Mouse (Mus musculus): ENCODE data around the gene Dlg5. TPM values are rescaled to one million over a fixed set of nuclear protein-coding genes. Genes with fewer than 3 reads are reported as not detected.

Gene Dlg5
- polyA plus RNA-seq, 1 experiment from 2014 or later, result 10.5 TPM

DNA sequence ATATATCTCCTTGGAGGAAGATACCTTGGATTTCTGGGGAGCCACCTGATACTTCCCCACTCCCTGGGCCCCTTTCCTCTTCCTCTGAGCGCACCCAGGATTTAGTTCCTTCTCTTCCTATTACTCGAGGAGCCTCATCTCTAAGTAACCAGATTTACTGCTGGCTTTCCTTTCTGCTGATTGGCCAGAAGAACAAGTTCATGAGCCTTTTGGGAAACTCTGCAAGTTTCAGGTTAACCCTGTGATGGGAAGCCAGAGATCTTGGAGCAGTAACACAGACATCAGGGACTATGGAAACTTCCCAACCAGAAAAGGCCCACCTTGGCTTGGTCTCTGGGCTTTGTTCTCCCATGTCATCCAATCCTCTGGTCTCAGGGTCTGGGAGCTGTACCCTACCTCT is 10.2 kb upstream of the Dlg5 start:
- peaks cover 13% of the 10 kb centered on the region for H3K4me1 ChIP-seq (replicated peaks)
- H3K4me3 ChIP-seq (replicated peaks), result no peak overlapping the region
- no peak overlapping the region for H3K27ac ChIP-seq
- ATAC-seq, result no peak
- H3K9ac ChIP-seq, result no peak overlapping the region
- no peaks in the 10 kb centered on the region for H3K9me3 ChIP-seq
- H3K36me3 ChIP-seq, result no peaks in the 10 kb centered on the region
- no peaks in the 10 kb centered on the region for H3K27me3 ChIP-seq (replicated peaks)
- H3K4me2 ChIP-seq (replicated peaks), result no peak overlapping the region
- WGBS, result 52% methylated on average over 2 of the region's 2 CpGs

DNA sequence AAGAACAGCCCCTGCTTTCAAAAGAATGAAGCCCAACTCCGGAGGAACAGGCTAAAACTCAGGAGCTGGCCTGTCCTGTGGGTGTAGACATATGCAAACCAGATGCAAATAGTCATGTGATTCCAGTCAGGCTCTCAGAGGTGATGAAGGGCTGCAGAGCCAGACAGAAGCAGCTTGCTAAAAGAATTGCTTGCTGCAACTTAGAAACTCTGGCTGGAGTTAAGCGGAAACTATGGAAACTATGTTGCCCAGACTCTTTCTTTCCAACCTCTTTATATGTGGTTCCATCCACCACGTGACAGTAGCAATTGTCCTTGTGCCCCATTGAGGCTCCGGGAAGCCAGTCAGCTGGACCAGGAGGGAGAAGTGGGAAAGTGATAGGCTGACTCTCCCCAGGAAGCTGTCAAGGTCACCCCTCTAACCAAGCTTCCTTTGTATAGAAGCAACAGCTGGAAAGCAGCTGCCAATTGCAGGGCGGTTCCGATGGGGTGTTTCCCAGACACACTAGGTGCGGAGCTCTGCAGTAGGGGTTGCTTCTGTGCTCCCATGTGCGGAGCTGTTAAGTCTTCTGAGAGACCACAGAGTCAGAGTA is 8.0 kb upstream of the Dlg5 start:
- Histone ChIP-seq H3K27me3 (replicated peaks) (no peaks in the 10 kb centered on the region), H3K4me2 (replicated peaks) (peak overlapping the region; percentile 33), H3K36me3 (no peaks in the 10 kb centered on the region), H3K4me1 (replicated peaks) (peaks cover 13% of the 10 kb centered on the region), H3K27ac (peak overlapping the region; percentile 81), H3K4me3 (replicated peaks) (no peak overlapping the region), H3K9me3 (no peaks in the 10 kb centered on the region), H3K9ac (no peak overlapping the region)
- ATAC-seq, result peak; percentile 93
- 8% methylated on average over 8 of the region's 8 CpGs for WGBS

DNA sequence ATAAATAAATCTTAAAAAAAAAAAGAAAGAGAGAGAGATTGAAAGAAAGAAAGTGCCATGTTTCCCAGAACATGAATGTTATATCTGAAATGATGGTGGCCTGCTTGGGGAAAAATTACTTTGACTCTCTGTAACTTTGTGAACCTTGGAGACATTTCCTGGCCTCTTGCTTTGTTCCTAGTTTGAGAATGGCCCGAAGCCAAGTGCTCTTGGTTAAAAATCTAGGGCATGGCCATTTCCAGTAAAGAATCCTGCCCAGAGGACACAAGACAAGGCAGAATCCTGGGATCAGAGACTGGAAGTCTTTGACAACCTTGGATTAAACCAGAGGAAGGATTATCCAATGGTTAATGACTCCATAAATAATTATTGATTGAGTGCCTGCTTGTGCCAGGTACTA is 5.6 kb upstream of the Dlg5 start:
- Histone ChIP-seq H3K9me3 (no peaks in the 10 kb centered on the region), H3K4me1 (replicated peaks) (peaks cover 13% of the 10 kb centered on the region), H3K27me3 (replicated peaks) (no peaks in the 10 kb centered on the region), H3K4me3 (replicated peaks) (no peak overlapping the region), H3K4me2 (replicated peaks) (no peak overlapping the region), H3K27ac (no peak overlapping the region), H3K9ac (no peak overlapping the region), H3K36me3 (no peaks in the 10 kb centered on the region)
- ATAC-seq, result no peak
- 90% methylated on average over 1 of the region's 1 CpGs for WGBS

DNA sequence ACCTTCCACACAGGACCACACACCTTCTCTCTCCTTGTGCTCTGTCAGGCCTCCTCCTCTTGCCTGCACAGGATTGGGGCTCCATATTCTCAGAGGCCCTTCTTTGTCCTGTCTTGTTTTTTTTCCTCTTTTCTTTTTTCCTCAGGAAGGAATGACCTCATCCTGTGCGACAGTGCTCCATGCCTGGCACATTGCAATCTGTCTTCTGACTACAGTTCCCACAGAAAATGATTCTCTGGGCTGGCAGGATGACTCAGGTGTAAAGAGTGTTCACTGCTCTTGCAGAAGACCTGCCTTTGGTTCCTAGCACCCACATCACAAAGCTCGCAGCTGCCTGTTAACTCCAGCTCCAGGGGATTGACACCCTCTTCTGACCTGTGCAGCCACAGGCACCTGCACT is 4.2 kb upstream of the Dlg5 start:
- no peaks in the 10 kb centered on the region for H3K9me3 ChIP-seq
- H3K9ac ChIP-seq, result no peak overlapping the region
- H3K36me3 ChIP-seq, result no peaks in the 10 kb centered on the region
- no peak overlapping the region for H3K4me2 ChIP-seq (replicated peaks)
- H3K4me1 ChIP-seq (replicated peaks), result peaks cover 17% of the 10 kb centered on the region
- no peak overlapping the region for H3K27ac ChIP-seq
- WGBS, result 40% methylated on average over 2 of the region's 2 CpGs
- H3K4me3 ChIP-seq (replicated peaks), result no peak overlapping the region
- ATAC-seq, result no peak
- H3K27me3 ChIP-seq (replicated peaks), result no peaks in the 10 kb centered on the region

DNA sequence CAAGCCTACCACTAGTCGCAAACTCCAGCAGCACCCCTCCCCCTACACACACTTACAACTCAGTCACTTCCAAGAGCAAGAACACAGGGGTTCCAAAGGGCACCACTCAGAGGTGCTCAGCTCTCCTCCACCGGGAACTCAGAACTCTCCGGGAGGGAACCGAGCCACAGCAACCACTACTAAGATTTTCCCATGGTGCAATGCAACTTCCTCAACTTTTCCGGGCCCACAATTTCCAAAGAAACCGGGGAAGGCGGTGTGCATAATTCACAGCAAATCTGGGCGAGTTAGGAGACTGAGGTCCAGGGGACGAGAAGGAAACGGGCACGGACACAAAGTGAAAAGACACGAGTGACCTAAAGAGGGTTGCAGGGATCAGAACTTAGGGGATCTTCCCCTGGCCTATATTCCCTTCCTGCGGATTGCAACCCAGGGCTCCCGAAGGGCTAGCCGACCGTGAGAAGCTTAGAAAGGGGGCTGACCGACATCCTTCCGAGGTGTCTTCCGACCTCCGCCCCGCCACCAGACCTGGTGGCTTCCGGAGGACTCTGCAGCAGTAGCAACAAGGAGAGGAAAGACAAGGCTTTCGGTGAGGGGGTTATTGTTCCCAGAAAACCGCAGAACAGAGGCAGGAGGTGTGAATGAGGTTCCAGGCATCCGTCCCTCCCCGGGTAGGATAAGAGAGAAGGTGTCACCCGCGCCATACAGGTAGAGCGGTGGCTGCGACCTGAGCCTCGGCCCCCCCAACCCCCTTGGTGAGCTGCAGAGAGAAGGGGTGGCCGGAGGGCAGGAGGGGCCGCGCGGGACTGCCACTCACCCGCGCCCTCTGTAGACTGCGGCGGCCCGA is 1.2 kb downstream of the Dlg5 start:
- WGBS, result under 1% methylated on average over 40 of the region's 40 CpGs
- no peaks in the 10 kb centered on the region for H3K9me3 ChIP-seq
- H3K9ac ChIP-seq, result peak overlapping the region; percentile 92
- no peaks in the 10 kb centered on the region for H3K27me3 ChIP-seq (replicated peaks)
- H3K4me2 ChIP-seq (replicated peaks), result peak overlapping the region; percentile 90
- no peaks in the 10 kb centered on the region for H3K36me3 ChIP-seq
- peaks cover 13% of the 10 kb centered on the region for H3K4me1 ChIP-seq (replicated peaks)
- H3K4me3 ChIP-seq (replicated peaks), result peak overlapping the region; percentile 77
- peak overlapping the region; percentile 95 for H3K27ac ChIP-seq
- ATAC-seq, result peak; percentile 69

DNA sequence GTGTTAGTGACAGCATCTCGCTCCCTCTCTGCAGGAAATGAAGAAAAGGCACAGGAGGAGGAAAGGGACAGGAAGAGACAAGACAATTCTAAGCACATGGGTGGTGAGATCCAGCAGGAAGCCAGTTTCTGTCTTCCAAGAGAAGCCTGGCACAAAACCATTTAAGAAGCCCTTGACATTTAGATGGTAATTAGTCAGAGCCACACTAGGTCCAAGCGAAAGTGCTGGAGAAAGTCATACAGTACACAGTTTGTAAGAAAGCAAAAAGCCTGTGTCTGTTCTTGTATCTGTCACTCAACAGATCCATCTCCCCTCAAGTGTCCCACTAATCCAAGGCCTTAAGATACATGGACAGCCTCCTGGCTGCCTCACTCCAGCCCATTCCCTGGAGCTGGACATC is 3.7 kb downstream of the Dlg5 start:
- H3K4me2 ChIP-seq (replicated peaks), result no peak overlapping the region
- ATAC-seq, result no peak
- H3K36me3 ChIP-seq, result no peaks in the 10 kb centered on the region
- no peaks in the 10 kb centered on the region for H3K9me3 ChIP-seq
- no peak overlapping the region for H3K4me3 ChIP-seq (replicated peaks)
- H3K9ac ChIP-seq, result no peak overlapping the region
- H3K27me3 ChIP-seq (replicated peaks), result no peaks in the 10 kb centered on the region
- peaks cover 20% of the 10 kb centered on the region for H3K4me1 ChIP-seq (replicated peaks)
- WGBS, result 90% methylated on average over 2 of the region's 2 CpGs
- H3K27ac ChIP-seq, result no peak overlapping the region

DNA sequence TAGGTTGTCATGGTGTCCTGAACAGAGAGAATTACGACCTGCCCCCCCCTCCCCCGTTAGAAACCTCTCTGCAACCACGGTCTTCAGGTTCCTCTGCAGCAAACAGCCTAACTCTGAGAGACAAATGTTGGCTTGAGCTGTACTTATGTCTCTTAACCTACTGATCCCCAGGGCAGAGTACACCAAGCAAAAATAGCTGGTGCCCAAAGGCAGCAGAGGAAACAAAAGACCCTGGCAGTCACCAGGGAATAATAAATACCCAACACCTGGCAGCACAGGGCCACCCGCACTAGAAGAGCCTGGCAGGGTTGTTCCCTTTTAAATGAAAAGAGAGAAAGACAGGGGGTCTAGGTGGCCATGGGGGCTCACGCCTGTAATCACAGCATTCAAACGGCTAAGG is 4.9 kb downstream of the Dlg5 start:
- no peak overlapping the region for H3K9ac ChIP-seq
- H3K27me3 ChIP-seq (replicated peaks), result no peaks in the 10 kb centered on the region
- no peak for ATAC-seq
- H3K4me3 ChIP-seq (replicated peaks), result no peak overlapping the region
- H3K4me2 ChIP-seq (replicated peaks), result no peak overlapping the region
- no peaks in the 10 kb centered on the region for H3K36me3 ChIP-seq
- peaks cover 16% of the 10 kb centered on the region for H3K4me1 ChIP-seq (replicated peaks)
- no peaks in the 10 kb centered on the region for H3K9me3 ChIP-seq
- WGBS, result 74% methylated on average over 6 of the region's 6 CpGs
- no peak overlapping the region for H3K27ac ChIP-seq

DNA sequence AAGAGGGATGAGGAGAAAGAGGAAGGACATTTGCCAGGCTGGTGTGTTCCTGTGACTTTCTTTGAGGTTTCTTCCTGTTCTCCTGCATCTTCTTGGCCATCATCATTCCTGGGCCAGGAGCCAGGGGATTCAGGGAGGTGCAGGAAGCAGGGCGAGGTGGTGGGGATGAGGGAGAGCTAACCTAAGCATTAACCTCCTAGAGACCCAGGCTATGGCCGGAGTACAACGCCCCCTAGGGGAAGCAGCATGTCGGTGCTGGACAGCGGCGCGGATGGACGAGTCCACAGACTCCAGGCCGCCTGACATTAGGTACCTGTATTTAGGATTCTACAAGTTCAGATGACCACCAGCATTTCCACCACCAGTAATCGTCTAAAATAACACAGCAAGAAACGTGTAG is 6.1 kb downstream of the Dlg5 start:
- Histone ChIP-seq H3K4me3 (replicated peaks) (no peak overlapping the region), H3K27me3 (replicated peaks) (no peaks in the 10 kb centered on the region), H3K9ac (no peak overlapping the region), H3K4me1 (replicated peaks) (peaks cover 15% of the 10 kb centered on the region), H3K9me3 (no peaks in the 10 kb centered on the region), H3K4me2 (replicated peaks) (no peak overlapping the region), H3K27ac (no peak overlapping the region), H3K36me3 (no peaks in the 10 kb centered on the region)
- no peak for ATAC-seq
- WGBS, result 81% methylated on average over 11 of the region's 11 CpGs

DNA sequence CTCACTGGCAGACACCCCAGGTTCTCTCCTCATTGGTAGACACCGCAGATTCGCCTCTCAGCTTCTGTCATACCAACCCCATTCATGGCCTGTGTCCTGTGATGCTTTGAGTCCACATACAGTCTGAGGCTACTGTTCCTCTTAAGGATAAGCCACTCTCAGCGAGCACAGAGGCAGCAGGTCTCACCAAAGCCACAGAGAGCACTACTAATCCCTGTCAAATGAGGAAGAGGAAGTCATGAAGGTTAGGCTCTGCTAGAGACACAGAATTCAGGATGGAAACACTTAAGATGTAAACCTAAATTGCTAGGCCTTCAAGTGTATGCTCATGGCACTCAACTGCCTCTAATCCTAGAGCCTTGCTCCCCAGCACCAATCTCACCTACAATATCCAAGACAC is 9.8 kb downstream of the Dlg5 start:
- peaks cover 23% of the 10 kb centered on the region for H3K4me1 ChIP-seq (replicated peaks)
- no peak overlapping the region for H3K4me2 ChIP-seq (replicated peaks)
- H3K27me3 ChIP-seq (replicated peaks), result no peaks in the 10 kb centered on the region
- no peak for ATAC-seq
- H3K4me3 ChIP-seq (replicated peaks), result no peak overlapping the region
- 90% methylated on average over 3 of the region's 3 CpGs for WGBS
- no peaks in the 10 kb centered on the region for H3K9me3 ChIP-seq
- no peak overlapping the region for H3K9ac ChIP-seq
- no peaks in the 10 kb centered on the region for H3K36me3 ChIP-seq
- H3K27ac ChIP-seq, result no peak overlapping the region

DNA sequence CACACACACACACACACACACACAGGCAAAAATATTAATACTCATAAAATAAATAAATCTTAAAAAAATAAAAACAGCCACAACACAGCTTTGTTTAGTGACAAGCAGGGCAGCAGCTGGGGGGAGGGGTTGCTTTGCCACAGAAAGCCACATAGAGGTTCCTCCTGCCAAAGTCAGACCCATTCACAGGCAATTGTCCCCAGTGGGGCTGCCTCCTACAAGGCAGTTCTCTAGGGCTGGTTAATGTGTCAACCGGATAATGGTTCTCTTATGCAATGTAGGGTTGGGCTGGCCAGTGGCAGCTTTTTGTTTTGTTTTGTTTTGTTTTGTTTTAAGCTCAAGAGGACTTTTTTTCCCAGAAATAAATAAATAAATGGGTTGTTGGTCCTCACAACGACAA is 11.3 kb downstream of the Dlg5 start:
- H3K9ac ChIP-seq, result no peak overlapping the region
- peaks cover 20% of the 10 kb centered on the region for H3K4me1 ChIP-seq (replicated peaks)
- H3K4me2 ChIP-seq (replicated peaks), result no peak overlapping the region
- no peaks in the 10 kb centered on the region for H3K27me3 ChIP-seq (replicated peaks)
- H3K27ac ChIP-seq, result no peak overlapping the region
- WGBS, result 51% methylated on average over 2 of the region's 2 CpGs
- ATAC-seq, result peak; percentile 82
- H3K36me3 ChIP-seq, result no peaks in the 10 kb centered on the region
- H3K9me3 ChIP-seq, result no peaks in the 10 kb centered on the region
- H3K4me3 ChIP-seq (replicated peaks), result no peak overlapping the region

DNA sequence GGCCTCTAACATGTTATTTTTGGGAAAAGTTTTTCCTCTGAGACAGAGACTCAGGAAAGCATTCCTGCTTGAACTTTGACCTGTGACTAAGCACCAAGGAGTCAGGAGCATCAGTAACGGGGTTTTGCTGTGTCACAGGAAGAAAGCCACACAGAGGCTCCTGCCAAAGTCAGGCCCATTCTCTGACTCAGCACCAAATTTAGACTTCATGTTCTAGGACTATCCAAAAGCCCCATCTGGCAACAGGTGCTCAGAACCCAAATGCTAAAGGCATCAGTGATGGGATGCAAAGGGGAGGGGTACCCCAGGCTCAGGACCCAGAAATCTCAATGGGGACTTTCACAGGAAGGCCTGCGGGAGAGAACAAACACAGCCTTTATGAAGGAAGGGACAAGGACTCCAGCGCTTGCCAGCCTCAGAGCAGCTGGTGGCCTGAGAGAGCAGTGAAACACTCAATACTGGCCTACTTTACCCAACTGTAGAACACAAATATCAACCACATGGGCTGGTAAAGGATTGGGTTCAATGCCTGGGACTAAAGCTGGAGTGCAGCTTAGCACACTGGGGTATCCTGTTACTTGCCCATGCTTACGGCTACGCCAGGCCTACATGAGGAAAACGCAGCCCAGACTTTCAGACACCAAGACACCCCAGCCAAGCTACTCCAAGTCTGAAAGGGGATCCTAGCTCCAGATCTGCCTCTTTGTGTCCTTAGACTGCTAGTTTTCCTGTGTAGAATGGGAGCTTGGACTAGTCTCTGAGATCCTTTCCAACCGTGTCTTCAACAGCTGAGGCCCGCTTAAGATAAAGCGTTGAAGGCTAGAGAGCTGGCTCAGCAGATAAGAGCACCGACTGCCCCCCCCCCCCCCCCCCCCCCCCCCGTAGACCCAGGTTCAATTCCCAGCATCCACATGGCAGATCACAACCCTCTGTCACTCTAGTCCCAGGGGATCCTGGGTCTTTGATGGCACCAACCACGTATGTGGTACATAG is 12.8 kb downstream of the Dlg5 start:
- no peak overlapping the region for H3K4me2 ChIP-seq (replicated peaks)
- no peak overlapping the region for H3K4me3 ChIP-seq (replicated peaks)
- H3K27ac ChIP-seq, result no peak overlapping the region
- no peak overlapping the region for H3K9ac ChIP-seq
- ATAC-seq, result 0 out of 2 replicates have a peak, but pooled peaks have one; percentile 20
- no peaks in the 10 kb centered on the region for H3K27me3 ChIP-seq (replicated peaks)
- WGBS, result 69% methylated on average over 12 of the region's 12 CpGs
- no peaks in the 10 kb centered on the region for H3K9me3 ChIP-seq
- H3K4me1 ChIP-seq (replicated peaks), result peaks cover 14% of the 10 kb centered on the region
- no peaks in the 10 kb centered on the region for H3K36me3 ChIP-seq

DNA sequence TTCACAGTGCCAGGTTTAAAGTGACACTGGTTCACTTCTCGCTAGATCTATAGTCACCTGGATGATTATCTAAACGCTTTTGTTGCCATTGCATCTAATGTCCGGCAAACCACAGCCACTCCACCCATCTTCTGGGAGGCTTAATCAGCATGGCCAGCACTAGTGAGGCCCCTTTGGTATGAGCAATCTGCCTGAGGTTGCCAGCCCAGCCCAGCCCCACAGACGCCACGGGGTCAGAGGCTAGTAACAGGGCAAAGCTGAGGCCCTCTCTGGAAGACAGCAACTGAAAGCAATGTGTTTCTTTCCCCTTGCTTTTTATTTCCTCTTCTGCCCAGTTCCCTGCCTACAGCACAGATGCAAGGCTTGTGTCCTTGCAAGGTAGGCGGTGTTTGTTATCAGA is 17.2 kb downstream of the Dlg5 start:
- no peak overlapping the region for H3K4me3 ChIP-seq (replicated peaks)
- ATAC-seq, result peak; percentile 40; the same call in 1 of the 2 replicates

More for the DNA sequence above, 17.2 kb downstream of the Dlg5 start:
- H3K36me3 ChIP-seq, result no peaks in the 10 kb centered on the region
- H3K9ac ChIP-seq, result no peak overlapping the region
- no peak overlapping the region for H3K4me2 ChIP-seq (replicated peaks)
- no peaks in the 10 kb centered on the region for H3K27me3 ChIP-seq (replicated peaks)
- no peaks in the 10 kb centered on the region for H3K9me3 ChIP-seq
- WGBS, result 58% methylated on average over 6 of the region's 6 CpGs
- no peak overlapping the region for H3K27ac ChIP-seq
- H3K4me1 ChIP-seq (replicated peaks), result peaks cover 11% of the 10 kb centered on the region

Data from intestine, embryonic 15.5 days (tissue).